In genomic region chr14:18317457-18318411, GRCm38 (mm10) we compare ENCODE assay signal across 22 mouse cellular contexts. TPM values are rescaled to one million over a fixed set of nuclear protein-coding genes. Genes with fewer than 3 reads are reported as not detected.
DNase-seq lines count a peak whose midpoint lies in the region; ATAC-seq and TF ChIP-seq lines count a peak whose summit lies in the region.
"Had no signal": no experiment of that assay in that cellular context is flagged by ENCODE, and none has a peak within 500 bp of the region (broad histone marks: within the 10 kb centered on the region; RNA-seq: fewer than 3 reads in every experiment).

No protein-coding gene starts in this region.

- TF ChIP-seq EP300 in heart, adult 2 months (IDR thresholded peaks at IDR 0.05; ENCODE audit: insufficient read depth, low read depth, low read length): no peak

- TF ChIP-seq CTCF in heart, adult 2 months (IDR thresholded peaks at IDR 0.05): no peak

- no peaks in the 10 kb centered on the region for H3K27me3 ChIP-seq in heart, embryonic 11.5 days (ENCODE audit: control insufficient read depth, insufficient read depth, low read length)
- no peaks in the 10 kb centered on the region for H3K27me3 ChIP-seq in heart, adult 2 months (ENCODE audit: control insufficient read depth, insufficient read depth, low read length)
- H3K27me3 ChIP-seq in kidney, embryonic 15.5 days: no peaks in the 10 kb centered on the region
- H3K27me3 ChIP-seq in heart, embryonic 16.5 days (ENCODE audit: control insufficient read depth, insufficient read depth, low read length): peaks cover 3% of the 10 kb centered on the region; the same call in 1 of the 2 replicates
- H3K27me3 ChIP-seq in intestine, embryonic 15.5 days (replicated peaks): no peaks in the 10 kb centered on the region
- H3K27me3 ChIP-seq in embryonic facial prominence, embryonic 10.5 days (replicated peaks; ENCODE audit: low read depth, poor library complexity, severe bottlenecking): no peaks in the 10 kb centered on the region
- H3K27me3 ChIP-seq: embryonic facial prominence, embryonic 13.5 days; liver, embryonic 13.5 days; midbrain, embryonic 15.5 days had no signal

- intact Hi-C loops in heart, adult 2 months (cut with DNase I): no loop called here

- peaks cover 10% of the 10 kb centered on the region for H3K4me1 ChIP-seq in heart, embryonic 11.5 days (ENCODE audit: control insufficient read depth, insufficient read depth, low read length)
- H3K4me1 ChIP-seq in heart, adult 2 months (ENCODE audit: control insufficient read depth, insufficient read depth, low read length): peaks cover 3% of the 10 kb centered on the region
- peaks cover 8% of the 10 kb centered on the region for H3K4me1 ChIP-seq in kidney, embryonic 15.5 days
- H3K4me1 ChIP-seq in heart, embryonic 16.5 days (ENCODE audit: control insufficient read depth, insufficient read depth, low read length): peaks cover 9% of the 10 kb centered on the region
- no peaks in the 10 kb centered on the region for H3K4me1 ChIP-seq in intestine, embryonic 15.5 days (replicated peaks)
- H3K4me1 ChIP-seq in embryonic facial prominence, embryonic 10.5 days: no peaks in the 10 kb centered on the region
- H3K4me1 ChIP-seq: embryonic facial prominence, embryonic 13.5 days; hindbrain, embryonic 10.5 days; midbrain, embryonic 15.5 days had no signal

- no peak for TF ChIP-seq POLR2A in heart, adult 2 months (IDR thresholded peaks at IDR 0.05; ENCODE audit: insufficient read depth, low read depth, low read length)

- H3K9me3 ChIP-seq in heart, embryonic 11.5 days (replicated peaks; ENCODE audit: control insufficient read depth, low read length): no peaks in the 10 kb centered on the region
- H3K9me3 ChIP-seq in kidney, embryonic 15.5 days (replicated peaks): no peaks in the 10 kb centered on the region
- H3K9me3 ChIP-seq in heart, embryonic 16.5 days (replicated peaks; ENCODE audit: control insufficient read depth, low read length): no peaks in the 10 kb centered on the region
- no peaks in the 10 kb centered on the region for H3K9me3 ChIP-seq in intestine, embryonic 15.5 days
- H3K9me3 ChIP-seq in embryonic facial prominence, embryonic 10.5 days: no peaks in the 10 kb centered on the region
- H3K9me3 ChIP-seq: embryonic facial prominence, embryonic 13.5 days; hindbrain, embryonic 10.5 days; liver, embryonic 13.5 days; midbrain, embryonic 15.5 days had no signal

- peak overlapping the region; percentile 41 for H3K4me2 ChIP-seq in heart, embryonic 11.5 days
- H3K4me2 ChIP-seq in kidney, embryonic 15.5 days: no peak overlapping the region
- peak overlapping the region; percentile 39 for H3K4me2 ChIP-seq in heart, embryonic 16.5 days (ENCODE audit: low read depth, low read length)
- H3K4me2 ChIP-seq in intestine, embryonic 15.5 days (replicated peaks): no peak overlapping the region; the same call in 1 of the 2 replicates
- H3K4me2 ChIP-seq: embryonic facial prominence, embryonic 13.5 days; liver, embryonic 13.5 days; midbrain, embryonic 15.5 days had no signal

- H3K4me3 ChIP-seq in heart, embryonic 11.5 days (ENCODE audit: low read depth, low read length): no peak overlapping the region
- H3K4me3 ChIP-seq in heart, adult 2 months: no peak overlapping the region
- no peak overlapping the region for H3K4me3 ChIP-seq in kidney, embryonic 15.5 days (replicated peaks)
- H3K4me3 ChIP-seq in heart, embryonic 16.5 days (ENCODE audit: low read length): 0 out of 2 replicates have a peak overlapping the region, but pooled peaks have one; percentile 5
- no peak overlapping the region for H3K4me3 ChIP-seq in intestine, embryonic 15.5 days (replicated peaks)
- H3K4me3 ChIP-seq in embryonic facial prominence, embryonic 10.5 days: no peak overlapping the region
- H3K4me3 ChIP-seq: embryonic facial prominence, embryonic 13.5 days; hindbrain, embryonic 10.5 days; left cerebral cortex, adult 2 months; liver, embryonic 13.5 days; midbrain, embryonic 15.5 days; myocyte had no signal

- no peak overlapping the region for H3K9ac ChIP-seq in heart, embryonic 11.5 days (ENCODE audit: low read depth, low read length)
- H3K9ac ChIP-seq in heart, adult 2 months (ENCODE audit: low read depth, low read length): no peak overlapping the region
- H3K9ac ChIP-seq in kidney, embryonic 15.5 days: no peak overlapping the region
- H3K9ac ChIP-seq in heart, embryonic 16.5 days (ENCODE audit: low read length): no peak overlapping the region
- H3K9ac ChIP-seq in intestine, embryonic 15.5 days: no peak overlapping the region
- H3K9ac ChIP-seq: embryonic facial prominence, embryonic 13.5 days; liver, embryonic 13.5 days; midbrain, embryonic 15.5 days had no signal

- peaks cover 7% of the 10 kb centered on the region for H3K79me2 ChIP-seq in heart, adult 2 months (replicated peaks; ENCODE audit: control insufficient read depth, insufficient read depth, low read length)

- no peak for DNase-seq in heart, adult 2 months
- peak; percentile 25 for DNase-seq in kidney, postnatal 10 days
- no peak for DNase-seq in embryo, embryonic 11 days
- DNase-seq in embryonic facial prominence, embryonic 10.5 days (ENCODE audit: low spot score): no peak
- DNase-seq: cerebellum, adult 9-11 months; gastrocnemius, postnatal 10 days; left cerebral cortex, postnatal 4 days; liver, embryonic 13.5 days; spleen, adult 18-20 months; thymus, postnatal 36 days had no signal

- no peaks in the 10 kb centered on the region for H3K36me3 ChIP-seq in heart, embryonic 11.5 days (ENCODE audit: control insufficient read depth, insufficient read depth, low read length)
- H3K36me3 ChIP-seq in heart, adult 2 months (ENCODE audit: control insufficient read depth, insufficient read depth, low read length): peaks cover 2% of the 10 kb centered on the region; the same call in 1 of the 2 replicates
- H3K36me3 ChIP-seq in kidney, embryonic 15.5 days: peaks cover 7% of the 10 kb centered on the region; the same call in 1 of the 2 replicates
- no peaks in the 10 kb centered on the region for H3K36me3 ChIP-seq in heart, embryonic 16.5 days (ENCODE audit: control insufficient read depth, insufficient read depth)
- H3K36me3 ChIP-seq in intestine, embryonic 15.5 days: no peaks in the 10 kb centered on the region
- H3K36me3 ChIP-seq in embryonic facial prominence, embryonic 10.5 days (replicated peaks): peaks cover 40% of the 10 kb centered on the region
- H3K36me3 ChIP-seq: midbrain, embryonic 15.5 days had no signal

- H3K27ac ChIP-seq in heart, embryonic 11.5 days (ENCODE audit: low read depth, low read length): no peak overlapping the region
- no peak overlapping the region for H3K27ac ChIP-seq in heart, adult 2 months
- H3K27ac ChIP-seq in kidney, embryonic 15.5 days: no peak overlapping the region
- H3K27ac ChIP-seq in heart, embryonic 16.5 days (ENCODE audit: low read length): no peak overlapping the region
- H3K27ac ChIP-seq in intestine, embryonic 15.5 days: peak overlapping the region; percentile 3; the same call in 1 of the 2 replicates
- H3K27ac ChIP-seq in embryonic facial prominence, embryonic 10.5 days (replicated peaks): no peak overlapping the region
- H3K27ac ChIP-seq: embryonic facial prominence, embryonic 13.5 days; hindbrain, embryonic 10.5 days; kidney, postnatal 0 days; left cerebral cortex, adult 2 months; liver, embryonic 13.5 days; midbrain, embryonic 15.5 days had no signal

- 47% methylated on average over 11 of the region's 11 CpGs for WGBS in heart, embryonic 11.5 days (ENCODE audit: insufficient replicate concordance)
- WGBS in heart, adult 2 months: 53% methylated on average over 11 of the region's 11 CpGs
- 63% methylated on average over 11 of the region's 11 CpGs for WGBS in kidney, embryonic 15.5 days
- WGBS in heart, embryonic 16.5 days: 43% methylated on average over 11 of the region's 11 CpGs
- 65% methylated on average over 11 of the region's 11 CpGs for WGBS in intestine, embryonic 15.5 days
- WGBS in embryonic facial prominence, embryonic 10.5 days: 88% methylated on average over 11 of the region's 11 CpGs

- ATAC-seq in heart, embryonic 11.5 days (replicated peaks; ENCODE audit: insufficient number of reproducible peaks, low FRiP score, low TSS enrichment): peak; percentile 65
- no peak for ATAC-seq in kidney, embryonic 15.5 days (replicated peaks; ENCODE audit: low FRiP score)
- peak; percentile 60 for ATAC-seq in heart, embryonic 16.5 days (replicated peaks; ENCODE audit: extremely low read depth, insufficient read depth, low FRiP score)
- ATAC-seq in intestine, embryonic 15.5 days: peak; percentile 79
- ATAC-seq: forebrain, embryonic 14.5 days; lung, postnatal 0 days; midbrain, embryonic 15.5 days had no signal

RNA-seq across cellular contexts. Expression of gene Ube2e1, which starts 13.9 kb away (rescaled TPM):
- 20.3 and 27.5 TPM in 2 replicates for polyA plus RNA-seq in heart, embryonic 11.5 days (2014; fragmentation: Nextera tagmentation; extraction: Ambion mirVana)
- 10 to 100 TPM; 36.8 to 42.5 TPM for total RNA-seq in heart, adult 2 months (2021)
- 21.9 and 46.1 TPM in 2 replicates for polyA plus RNA-seq in heart, adult 2 months (2012; rRNA removed)
- polyA plus RNA-seq in kidney, embryonic 15.5 days (2015; fragmentation: Nextera tagmentation; extraction: Ambion mirVana): 140 and 148 TPM in 2 replicates
- polyA plus RNA-seq in heart, embryonic 16.5 days (2015; fragmentation: Nextera tagmentation; extraction: Ambion mirVana): 59.4 and 70.2 TPM in 2 replicates
- polyA plus RNA-seq in intestine, embryonic 15.5 days (2015; fragmentation: Nextera tagmentation; extraction: Ambion mirVana): 121 and 130 TPM in 2 replicates
- polyA plus RNA-seq in embryonic facial prominence, embryonic 10.5 days (2016; fragmentation: Nextera tagmentation; extraction: Ambion mirVana): 163 and 165 TPM in 2 replicates

RNA-seq across cellular contexts. Expression of gene Rpl15, which starts 46.5 kb away (rescaled TPM):
- 300 and 344 TPM in 2 replicates for polyA plus RNA-seq in heart, embryonic 11.5 days (2014; fragmentation: Nextera tagmentation; extraction: Ambion mirVana)
- 100 to 1,000 TPM; 499 to 586 TPM for total RNA-seq in heart, adult 2 months (2021)
- 160 and 269 TPM in 2 replicates for polyA plus RNA-seq in heart, adult 2 months (2012; rRNA removed)
- 429 and 508 TPM in 2 replicates for polyA plus RNA-seq in kidney, embryonic 15.5 days (2015; fragmentation: Nextera tagmentation; extraction: Ambion mirVana)
- 203 and 235 TPM in 2 replicates for polyA plus RNA-seq in heart, embryonic 16.5 days (2015; fragmentation: Nextera tagmentation; extraction: Ambion mirVana)
- 406 and 450 TPM in 2 replicates for polyA plus RNA-seq in intestine, embryonic 15.5 days (2015; fragmentation: Nextera tagmentation; extraction: Ambion mirVana)
- 464 and 490 TPM in 2 replicates for polyA plus RNA-seq in embryonic facial prominence, embryonic 10.5 days (2016; fragmentation: Nextera tagmentation; extraction: Ambion mirVana)

RNA-seq across cellular contexts. Expression of gene Nkiras1, which starts 46.8 kb away (rescaled TPM):
- 15.3 and 19.3 TPM in 2 replicates for polyA plus RNA-seq in heart, embryonic 11.5 days (2014; fragmentation: Nextera tagmentation; extraction: Ambion mirVana)
- total RNA-seq in heart, adult 2 months (2021): 10 to 100 TPM; 31.5 to 35.9 TPM
- polyA plus RNA-seq in heart, adult 2 months (2012; rRNA removed): 12.7 and 18.8 TPM in 2 replicates
- 15.0 and 17.6 TPM in 2 replicates for polyA plus RNA-seq in kidney, embryonic 15.5 days (2015; fragmentation: Nextera tagmentation; extraction: Ambion mirVana)
- polyA plus RNA-seq in heart, embryonic 16.5 days (2015; fragmentation: Nextera tagmentation; extraction: Ambion mirVana): 25.3 TPM in 2 replicates
- polyA plus RNA-seq in intestine, embryonic 15.5 days (2015; fragmentation: Nextera tagmentation; extraction: Ambion mirVana): 16.8 and 17.1 TPM in 2 replicates
- 10.6 and 11.6 TPM in 2 replicates for polyA plus RNA-seq in embryonic facial prominence, embryonic 10.5 days (2016; fragmentation: Nextera tagmentation; extraction: Ambion mirVana)

Comparison
In these comparisons a context has a peak if more than half of its experiments do, and no peak if none do; other contexts are left out.
1. H3K4me2 ChIP-seq: peak in heart, embryonic 11.5 days (single experiment) and heart, embryonic 16.5 days (single experiment); none in kidney, embryonic 15.5 days (single experiment) and intestine, embryonic 15.5 days (single experiment).